Mouse (Mus musculus) right cerebral cortex, postnatal 10 days (tissue): ENCODE measurements around the gene Slc20a1.

Experiments
- DNase-seq, 2 experiments: peaks; one replicate each; pipeline ENCODE4 v3.0.0; 2021; ENCODE audit warnings: low spot score in 2 of 2

The Slc20a1 gene

DNA sequence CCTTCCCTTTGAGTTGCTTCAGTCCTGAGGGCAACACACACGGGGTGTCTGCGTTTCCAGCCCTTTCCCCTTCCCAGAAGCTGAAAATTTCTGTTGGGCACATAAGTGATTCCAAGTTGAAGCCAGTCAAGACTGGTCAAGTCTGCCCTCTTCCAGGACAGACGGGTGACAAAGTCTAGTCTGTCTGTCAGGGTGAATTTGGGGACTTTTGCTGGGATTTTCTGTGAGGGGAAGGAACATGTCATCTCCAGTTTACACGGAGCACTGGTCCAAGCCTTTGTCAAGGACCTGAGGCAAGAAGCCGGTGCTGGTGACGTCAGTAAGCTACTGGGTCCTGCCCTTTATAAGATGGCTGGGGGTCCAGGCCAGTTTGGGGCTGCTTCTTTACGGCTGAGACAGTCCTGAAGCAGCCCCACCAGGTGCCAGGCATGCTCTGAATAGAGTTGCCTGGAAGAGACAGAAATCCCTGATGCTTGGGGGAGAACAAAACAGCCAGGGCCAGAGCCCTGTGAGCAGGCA lies 28.5 kb downstream of the Slc20a1 start:
- DNase-seq: no peak

DNA sequence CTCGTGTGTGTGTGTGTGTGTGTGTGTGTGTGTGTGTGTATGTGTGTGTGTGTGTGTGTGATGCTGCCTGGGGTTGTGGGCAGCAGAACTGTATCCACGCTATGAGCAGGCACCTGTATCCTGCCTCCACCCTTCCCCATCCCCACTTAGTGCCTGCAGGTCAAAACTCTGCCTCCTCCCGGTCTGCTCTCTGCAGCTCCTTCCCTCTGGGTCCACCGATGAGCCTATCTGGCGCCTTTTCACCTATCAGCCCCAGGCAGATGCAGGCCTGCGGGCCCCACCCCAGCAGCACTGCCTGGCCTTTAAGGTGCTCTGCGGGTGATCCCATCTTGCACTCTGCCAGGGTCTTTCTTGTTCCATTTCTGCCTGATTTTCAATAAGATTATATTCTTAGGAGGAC lies 29.1 kb downstream of the Slc20a1 start:
- no peak for DNase-seq

DNA sequence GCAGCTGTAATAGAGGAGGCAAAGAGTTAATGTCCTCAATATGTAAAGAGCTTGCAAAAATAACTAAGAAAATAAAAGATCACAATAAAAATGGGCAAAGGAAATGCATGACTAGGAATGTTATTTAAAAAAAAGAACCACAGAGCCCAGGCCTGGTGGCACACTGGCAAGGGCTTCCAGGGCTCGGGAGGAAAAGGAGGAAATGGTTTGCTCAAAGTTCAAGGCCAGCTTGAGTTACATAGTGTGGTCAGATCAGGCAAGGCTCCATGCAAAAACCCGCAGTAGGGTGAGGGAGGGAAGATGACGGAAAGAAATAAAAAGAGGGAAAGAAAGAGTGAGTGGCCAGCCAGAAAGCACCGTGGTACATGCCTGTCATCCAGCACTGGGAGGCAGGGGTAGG lies 30.0 kb downstream of the Slc20a1 start:
- no peak for DNase-seq

DNA sequence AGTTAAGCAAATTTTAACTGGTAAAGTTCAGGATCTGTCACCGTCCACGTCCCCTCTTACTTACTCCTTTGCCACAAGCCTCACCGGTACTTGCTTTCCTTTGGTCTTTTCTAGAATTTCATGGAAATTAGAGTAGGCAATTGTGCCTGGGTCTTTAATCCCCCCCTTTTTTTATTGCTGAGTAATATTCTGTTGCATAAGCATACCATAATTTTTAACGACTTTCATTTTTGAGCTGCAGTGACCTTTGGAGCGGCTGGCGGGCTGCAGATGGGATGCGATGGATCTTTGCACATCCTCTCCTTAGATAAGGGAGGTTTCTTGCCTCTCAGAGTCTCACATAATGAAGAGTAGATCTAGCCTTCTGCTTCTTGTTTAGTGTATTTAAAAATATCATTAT lies 30.8 kb downstream of the Slc20a1 start:
- no peak for DNase-seq

DNA sequence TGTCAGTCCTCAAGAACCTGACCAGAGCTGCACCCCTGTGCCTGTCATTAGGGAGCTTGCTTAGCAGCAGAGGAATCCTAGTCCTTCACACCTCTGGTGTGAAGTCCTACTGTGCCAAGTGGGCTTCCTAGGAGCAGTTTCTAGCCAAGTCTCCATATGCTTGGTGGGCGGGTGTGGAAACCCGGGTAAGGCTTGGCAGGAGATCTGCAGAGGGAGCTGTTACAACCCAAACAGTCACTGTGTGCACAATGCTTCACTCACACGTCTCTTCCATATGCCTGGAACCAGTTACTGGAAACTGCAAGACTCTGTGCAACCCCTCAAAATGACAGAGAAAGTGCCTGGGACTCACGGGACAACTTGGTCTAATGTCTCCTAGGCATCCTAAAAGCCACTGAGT lies 33.5 kb downstream of the Slc20a1 start:
- DNase-seq: peak; percentile 88 to 93

DNA sequence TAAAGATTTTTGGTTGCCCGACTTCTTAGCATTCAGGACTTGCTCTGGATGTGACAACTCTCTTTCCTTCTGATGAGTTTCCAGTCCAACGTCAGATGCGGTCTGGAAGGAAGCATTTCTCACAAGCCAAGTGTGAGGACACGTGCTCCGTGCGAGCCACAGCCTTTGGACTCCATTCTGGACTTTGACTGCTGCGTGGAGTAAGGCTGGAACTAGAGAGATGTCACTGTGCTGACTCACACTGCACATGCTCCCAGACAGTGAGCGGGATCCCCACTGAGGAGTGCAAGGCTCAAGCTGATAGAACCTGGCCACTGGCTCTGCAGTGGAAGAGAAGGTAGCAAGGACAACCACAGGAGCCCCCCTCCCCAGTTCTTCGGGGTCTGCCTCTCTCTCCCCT lies 33.9 kb downstream of the Slc20a1 start:
- no peak for DNase-seq

DNA sequence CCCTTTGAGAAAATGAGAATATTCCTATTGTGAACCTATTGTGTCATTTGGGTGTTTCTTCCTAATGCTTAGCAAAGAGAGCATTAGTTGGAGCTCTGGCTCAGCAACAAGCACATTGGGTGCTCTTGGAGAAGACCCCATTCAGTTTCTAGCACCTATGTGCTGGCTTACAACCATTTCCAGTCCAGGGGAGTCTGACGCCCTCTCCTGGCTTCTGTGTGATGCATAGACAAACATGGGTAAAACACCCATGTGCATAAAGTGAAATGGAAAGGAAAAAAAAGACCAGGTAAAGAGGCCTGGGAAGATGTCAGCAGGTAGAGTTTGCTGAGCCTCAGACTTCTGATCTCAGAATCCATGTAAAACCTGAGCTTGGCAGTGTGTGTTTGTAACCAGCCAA lies 34.7 kb downstream of the Slc20a1 start:
- no peak for DNase-seq

DNA sequence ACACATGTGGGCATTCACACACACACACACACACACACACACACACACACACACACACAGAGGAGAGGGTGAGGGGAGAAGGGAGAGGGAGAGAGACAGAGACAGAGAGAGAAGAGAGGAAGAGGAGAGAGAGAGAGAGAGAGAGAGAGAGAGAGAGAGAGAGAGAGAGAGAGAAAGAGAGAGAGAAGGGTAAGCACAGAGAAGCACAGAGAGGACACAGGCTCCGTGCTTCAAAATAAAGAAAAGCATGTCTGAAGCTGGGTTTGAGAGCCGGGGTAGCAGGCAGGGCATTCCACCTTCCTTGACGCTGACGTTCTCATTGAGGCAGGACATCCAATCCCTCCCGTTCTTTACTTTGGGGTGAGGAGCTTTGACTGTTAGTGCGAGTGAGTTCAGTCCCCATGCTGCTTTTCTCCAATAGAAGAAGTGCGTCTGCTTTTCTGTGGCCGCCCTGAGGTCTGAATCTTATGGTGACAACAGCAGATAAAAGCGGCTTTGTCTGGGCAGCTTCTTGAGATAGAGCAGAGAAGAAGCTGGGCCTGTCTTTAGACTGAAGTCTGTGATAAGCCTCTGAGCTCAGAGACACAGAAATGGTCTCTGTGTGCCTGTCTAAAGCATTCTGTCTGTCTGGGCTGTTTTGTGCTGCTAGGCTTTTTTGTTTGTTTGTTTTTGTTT lies 35.4 kb downstream of the Slc20a1 start:
- DNase-seq: no peak

DNA sequence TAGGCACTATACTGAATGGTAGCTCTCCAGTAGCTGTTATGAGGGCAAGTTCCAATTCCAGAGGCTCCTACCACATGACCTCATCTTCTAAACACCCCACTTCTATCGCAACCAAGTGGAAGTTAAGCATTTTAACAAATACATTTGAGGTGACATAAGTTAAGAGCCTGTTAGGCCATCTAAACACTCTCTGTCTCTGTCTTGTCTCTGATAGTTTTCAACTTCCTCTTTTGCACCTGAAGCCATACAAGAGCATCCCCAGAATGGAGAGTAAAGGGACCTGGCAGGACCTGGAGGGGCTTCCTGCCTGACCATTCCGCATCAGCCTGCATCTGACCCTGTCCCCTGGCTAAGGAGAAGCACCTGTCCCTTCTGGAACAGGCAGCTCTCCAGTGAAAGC lies 36.2 kb downstream of the Slc20a1 start:
- DNase-seq: no peak

DNA sequence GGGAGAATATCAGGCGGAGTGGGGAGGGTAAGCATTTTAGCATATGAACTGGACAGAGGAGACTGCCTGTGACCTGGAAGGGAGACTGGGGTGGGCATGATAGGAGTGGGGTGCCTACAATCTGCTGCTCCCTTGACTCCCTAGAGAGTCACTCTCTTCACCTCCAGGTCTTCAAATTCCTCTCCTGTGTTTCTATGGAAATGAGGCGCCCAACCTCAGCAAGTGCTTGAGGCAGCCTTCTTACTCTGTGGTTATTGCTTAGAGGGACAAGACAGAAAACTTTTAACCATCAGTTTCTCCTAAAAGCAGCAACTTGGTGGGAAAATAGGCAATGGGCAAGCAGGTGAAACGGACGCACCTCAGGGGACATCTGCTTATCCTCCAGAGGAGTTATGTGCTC lies 38.0 kb downstream of the Slc20a1 start:
- no peak for DNase-seq

DNA sequence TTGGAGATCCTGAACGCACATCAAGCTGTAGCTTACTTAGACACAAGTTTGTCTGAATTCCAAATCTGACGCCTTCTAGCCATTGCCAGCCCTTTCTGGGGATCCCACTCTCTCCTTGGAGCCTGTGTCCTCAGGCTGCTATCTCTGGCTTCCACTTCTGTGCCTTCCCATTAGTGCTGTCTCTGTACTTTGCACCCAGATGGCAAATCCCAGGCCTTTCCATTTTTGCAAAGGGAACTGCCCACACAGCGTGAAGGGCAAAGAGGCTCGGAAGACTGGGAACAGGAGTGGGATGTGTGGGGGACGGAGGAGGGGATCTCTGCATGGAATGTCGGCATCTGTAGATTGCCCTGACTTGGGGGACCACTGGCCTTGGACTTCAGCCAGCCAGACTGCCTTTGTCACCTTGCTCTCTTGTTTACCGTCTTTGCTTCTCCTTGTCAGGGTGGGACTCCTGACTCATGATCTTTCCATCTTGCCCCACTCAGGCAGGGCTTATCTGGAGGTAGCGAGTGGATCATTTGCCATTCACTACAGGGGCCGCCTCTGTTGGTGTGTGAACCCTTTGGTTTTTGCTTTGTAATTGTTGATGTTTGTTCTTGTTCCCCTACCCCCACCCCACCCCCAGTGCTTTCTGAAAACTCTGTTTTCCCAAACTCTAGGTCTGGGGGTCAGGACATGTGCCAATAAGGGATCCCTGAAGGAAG lies 42.3 kb downstream of the Slc20a1 start:
- no peak for DNase-seq

DNA sequence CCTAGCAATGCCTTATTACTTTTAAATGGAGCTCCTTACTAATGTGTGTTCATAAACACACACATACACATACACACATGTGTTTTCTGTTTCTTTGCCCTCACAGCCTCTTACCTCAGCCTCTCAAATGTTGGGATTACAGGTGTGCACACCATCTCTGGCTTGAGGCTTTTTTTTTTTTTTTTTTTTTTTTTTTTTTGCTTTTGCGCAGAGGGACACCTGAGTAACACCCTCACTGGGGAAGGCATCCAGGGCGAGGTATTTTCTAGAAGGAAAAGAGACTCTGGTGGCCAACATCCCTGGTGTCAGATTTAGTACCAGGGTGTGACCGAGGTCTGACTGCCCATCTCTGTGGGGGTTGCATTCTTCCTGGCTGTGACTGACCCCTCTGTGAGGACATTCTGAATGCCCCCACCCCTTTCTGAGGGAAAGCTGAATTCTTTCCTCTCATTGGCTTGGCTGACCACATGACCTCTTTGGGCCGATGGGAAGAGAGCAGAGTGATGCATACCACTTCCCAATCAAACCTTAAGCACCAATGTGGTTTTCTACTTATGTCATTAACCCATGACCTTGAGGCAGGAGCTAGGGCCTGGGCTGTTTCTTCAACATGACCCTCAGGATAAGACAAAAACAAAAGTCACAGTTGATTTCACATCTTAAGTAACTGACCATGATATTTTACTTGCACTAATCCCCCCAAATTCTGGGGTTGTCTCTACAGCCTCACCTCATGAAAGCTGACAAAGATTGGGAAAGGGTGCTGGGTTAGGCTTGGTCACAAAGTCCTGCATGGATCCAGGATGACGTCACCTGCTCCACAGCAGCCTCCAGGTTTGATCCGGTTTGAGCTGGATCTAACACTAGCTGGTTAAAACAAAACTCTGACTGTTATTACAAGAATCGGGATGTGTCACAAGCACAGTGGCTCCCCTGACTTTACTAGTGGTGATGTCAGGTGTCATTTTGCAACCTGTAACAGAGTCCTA lies 43.6 kb downstream of the Slc20a1 start:
- no peak for DNase-seq

DNA sequence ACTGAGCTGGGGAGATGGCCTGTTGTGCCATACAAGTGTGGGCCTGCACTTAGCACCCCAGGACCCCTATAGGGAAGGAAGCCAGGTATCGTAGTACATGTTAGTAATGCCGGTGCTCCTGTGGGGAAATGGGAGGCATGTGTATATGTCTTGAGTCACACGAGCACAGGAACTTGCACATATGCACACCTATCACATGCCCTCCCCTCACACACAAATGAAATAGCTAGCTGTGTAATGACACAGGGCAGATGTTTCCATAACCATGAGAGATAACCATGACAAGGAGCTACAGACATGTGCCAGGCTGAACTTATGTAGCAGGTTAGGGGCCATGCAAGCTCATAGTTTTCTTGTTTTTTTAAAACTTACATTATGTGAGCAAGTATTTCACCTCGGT lies 44.4 kb downstream of the Slc20a1 start:
- no peak for DNase-seq

DNA sequence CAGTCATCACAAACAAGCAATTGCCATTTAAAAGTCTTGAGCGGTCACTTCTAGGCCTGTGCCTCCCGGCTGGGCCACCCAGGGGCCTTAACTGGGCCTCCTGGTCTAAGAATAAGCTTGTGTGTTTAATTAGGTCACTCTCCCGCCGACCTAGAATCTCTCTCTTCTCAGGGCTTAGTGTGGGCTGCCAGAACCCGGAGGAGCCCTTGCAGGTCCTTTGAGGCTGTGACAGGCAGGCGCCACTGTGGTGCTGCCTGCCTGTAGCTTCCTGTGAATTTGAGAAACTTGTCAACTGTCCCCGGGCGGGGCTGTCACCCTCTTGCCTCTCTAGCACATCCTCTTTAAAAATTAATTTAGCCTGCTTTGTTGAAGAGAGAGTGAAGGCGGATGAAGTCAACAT lies 45.2 kb downstream of the Slc20a1 start:
- peak; percentile 62 to 76 for DNase-seq

DNA sequence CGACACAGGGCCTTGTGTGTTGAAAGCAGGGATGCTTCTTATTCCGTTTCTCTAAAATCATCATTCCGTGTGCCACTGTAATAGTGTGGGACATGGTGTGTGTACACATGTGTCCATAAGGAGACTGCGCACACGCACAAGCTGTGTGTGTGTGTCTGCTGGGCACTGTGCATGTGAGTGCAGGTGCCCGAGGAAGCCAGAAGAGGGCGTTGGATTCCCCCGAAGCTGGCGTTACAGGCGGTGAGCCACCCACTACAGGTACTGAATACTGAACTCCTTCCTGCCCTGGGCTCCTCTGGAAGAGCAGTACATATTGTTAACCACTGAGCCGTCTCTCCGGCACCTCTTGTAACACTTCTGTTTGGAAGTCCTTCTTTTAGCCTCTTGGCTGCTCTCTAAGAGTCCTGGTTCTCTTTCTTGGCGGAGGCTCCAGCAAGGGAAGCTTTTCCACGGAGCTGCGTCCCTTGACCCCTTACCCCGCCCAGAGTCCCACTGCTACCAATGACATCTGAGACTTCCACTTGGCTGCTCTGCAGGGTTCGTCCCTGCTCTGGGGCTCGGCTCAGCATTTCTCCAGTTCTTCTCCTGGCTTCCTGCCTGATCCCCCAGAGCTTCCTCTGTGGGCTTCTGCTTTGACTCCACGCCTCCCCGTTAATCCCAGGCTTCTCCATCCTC lies 46.0 kb downstream of the Slc20a1 start:
- DNase-seq: peak; percentile 54 to 66

DNA sequence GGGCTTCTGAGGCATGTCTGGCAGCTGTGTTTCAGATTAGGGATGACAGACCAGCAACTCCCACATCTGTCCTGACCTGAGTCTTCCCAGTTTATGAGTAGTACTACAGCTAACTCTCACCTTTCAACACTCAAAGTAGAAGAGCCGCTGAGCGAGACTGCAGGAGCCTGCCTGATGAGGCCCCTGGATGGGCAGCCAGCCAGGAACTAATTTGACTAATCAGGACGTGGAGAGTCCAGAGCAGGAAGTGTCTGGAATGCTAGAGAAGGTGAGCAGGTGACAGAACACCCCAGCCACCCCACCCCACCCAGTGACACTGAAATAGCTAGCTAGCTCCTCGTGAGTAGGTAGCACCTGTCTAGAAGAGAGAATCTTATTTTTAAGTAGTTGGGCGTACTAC lies 47.1 kb downstream of the Slc20a1 start:
- DNase-seq: peak in 1 of 2 experiments; percentile 44

DNA sequence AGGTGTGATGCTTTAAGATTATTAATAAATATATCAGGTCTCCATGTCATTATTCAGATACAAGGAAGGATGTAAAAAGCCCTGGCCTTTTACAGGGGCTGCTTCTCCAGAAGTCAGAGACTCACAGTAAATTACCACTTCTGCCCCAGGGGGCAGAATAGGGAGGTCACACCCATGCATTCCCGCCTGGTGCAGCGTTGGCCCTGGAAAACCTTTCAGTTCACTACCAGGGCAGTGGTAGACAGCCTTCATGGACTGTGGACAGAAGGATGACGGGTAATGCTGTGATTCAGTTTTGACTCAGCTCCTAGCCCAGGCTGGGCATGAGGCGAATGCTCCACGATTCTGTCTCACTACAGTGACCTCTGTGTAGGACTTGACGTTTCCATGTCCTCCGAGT lies 47.9 kb downstream of the Slc20a1 start:
- DNase-seq: no peak

DNA sequence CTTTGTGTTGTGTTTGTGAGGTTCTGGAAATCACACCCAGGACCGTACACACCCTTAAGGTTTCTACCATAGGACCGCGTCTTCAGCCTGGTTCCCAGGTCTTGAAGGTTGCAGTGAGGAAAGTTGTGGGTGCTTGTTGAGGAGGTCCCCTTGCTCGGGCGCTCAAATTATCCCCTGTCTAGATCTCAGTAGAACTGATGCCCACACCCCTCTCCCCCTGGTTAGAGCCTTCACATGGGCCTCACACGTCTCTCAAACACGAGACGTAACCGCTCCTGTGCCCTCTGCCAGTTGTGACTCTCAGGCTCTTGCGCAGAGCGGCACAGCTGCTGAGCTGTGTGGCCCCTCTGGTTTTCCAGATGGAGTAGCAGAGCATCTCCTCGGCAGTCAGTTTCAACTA lies 48.4 kb downstream of the Slc20a1 start:
- DNase-seq: no peak

DNA sequence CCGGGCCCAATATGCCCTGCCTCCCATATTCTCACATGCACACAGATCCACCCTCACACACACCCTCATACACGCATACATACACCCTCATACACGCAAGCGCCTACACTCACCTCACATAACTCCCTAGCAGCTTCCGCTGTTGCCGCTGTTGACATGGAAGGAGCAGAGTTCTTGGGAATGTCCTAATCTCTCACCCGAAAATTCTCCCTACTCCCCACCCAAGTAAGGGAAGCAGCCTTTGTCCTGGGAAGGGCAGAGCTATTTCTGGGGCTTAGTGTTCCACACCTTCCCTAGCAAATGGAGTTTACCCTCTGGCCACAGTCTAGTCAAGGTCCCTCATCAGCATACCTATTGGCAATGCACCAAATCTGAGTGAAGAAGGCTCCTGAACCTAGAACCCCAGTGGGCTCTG lies 49.1 kb downstream of the Slc20a1 start:
- no peak for DNase-seq

DNA sequence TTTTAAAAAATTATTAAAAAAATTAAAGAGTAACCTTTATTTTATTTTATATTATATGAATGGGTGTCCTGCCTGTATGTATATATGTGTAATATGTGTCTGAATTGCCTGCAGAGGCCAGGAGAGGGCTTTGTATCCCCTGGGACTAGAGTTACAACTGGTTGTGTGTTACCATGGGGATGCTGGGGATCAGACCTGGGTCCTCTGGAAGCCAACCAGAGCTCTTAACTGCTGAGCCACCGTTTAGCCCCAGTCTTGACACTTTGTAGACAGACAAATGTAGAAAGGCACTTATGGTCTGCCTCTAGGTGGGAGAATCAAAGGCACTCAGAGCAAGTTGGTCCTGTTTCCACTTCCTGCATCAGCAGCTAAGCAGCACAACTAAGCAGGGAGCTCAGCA lies 50.8 kb downstream of the Slc20a1 start:
- DNase-seq: no peak

DNA sequence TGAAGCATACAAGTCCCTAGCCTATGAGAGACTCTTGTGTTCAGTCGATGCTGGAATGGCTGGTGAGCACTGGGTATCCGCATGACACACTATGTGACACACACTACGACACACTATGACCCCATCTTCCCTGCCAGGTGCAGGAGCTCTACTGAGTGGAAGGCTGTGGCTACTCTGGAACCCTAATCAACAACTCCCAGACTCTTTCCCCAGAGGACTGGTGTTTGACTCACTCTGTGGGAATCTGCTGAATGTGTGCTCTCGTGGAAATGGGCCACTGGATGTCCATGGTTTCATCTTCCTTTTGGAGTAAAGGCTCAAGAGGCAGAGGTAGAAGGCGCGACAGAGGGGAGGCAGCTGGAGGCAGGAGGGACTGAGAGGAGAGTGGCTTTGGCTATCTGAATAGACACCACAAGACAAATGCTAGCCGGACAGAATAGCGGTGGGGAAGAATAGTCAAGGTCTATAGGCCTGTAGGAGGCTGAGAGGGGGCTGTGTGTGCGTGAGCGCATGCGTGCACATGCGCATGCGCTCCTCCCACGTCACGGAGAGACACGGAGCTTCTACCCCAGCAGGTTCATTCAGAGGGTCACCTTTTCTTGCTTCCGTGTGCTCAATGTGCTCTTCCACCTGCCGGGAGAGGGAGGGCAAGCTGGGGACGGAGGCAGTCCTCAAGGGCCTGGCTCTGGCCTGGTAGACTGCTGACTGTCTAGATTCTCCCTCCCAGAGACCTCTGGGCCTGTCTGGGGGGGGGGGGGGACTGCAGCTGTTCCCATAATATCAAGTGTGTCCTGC lies 54.5 kb downstream of the Slc20a1 start:
- no peak for DNase-seq
